16 mouse cellular contexts compared by ENCODE assay signal in the genomic region with DNA sequence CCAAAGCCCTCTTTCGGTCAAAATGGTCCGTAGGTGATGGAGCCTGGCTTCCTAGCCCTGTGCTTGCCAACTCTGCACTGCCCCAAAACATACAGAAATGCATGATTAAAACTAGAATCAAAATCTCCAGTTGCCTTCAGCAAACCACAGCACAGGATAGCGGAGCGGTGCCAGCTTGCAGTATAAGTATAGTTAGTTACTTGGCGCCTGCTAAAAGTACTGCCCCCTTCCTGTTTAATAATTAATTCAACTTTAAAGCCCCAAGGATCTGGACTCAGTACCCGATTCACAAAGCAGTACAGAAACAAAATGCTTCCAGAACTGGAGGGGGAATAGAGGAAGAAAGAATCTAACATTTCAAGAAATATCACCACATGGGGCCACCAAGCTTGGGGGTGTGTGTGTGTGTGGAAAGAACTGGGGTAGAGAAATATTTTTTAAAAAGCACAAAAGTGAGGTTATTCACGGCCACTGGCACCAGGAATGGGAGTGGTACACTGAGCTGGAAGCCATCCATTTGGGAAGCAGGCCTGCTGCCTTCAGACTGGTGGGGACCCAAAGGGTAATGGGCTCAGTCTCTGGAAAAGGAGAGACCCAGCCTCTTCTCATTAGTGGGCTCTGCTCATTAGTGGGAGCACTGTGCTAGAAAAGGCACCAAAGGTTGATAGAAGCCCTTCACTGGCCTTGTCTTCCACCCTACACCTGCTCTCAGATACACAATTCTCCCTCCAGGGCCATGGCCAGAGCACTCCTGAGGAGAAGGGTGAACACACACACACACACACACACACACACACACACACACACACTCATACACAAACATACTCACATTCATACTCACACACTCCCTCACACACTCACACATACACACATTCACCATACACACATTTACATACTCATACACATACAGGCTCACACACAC.
A peak's percentile ranks its signal among the peaks of the same experiment; 100 is the strongest.
DNase-seq lines count a peak whose midpoint lies in the region; ATAC-seq and TF ChIP-seq lines count a peak whose summit lies in the region.
"Had no signal": no experiment of that assay in that cellular context is flagged by ENCODE, and none has a peak within 500 bp of the region (broad histone marks: within the 10 kb centered on the region; RNA-seq: fewer than 3 reads in every experiment).

No protein-coding gene starts in this region.

- no peak for TF ChIP-seq CTCF in intestine, postnatal 0 days (IDR thresholded peaks at IDR 0.05; ENCODE audit: low read depth)

- ATAC-seq in embryonic facial prominence, embryonic 14.5 days (ENCODE audit: low read depth) = peak; percentile 62; the same call in 1 of the 2 replicates
- ATAC-seq in intestine, postnatal 0 days = no peak

- 68% methylated on average over 7 of the region's 7 CpGs for WGBS in embryonic facial prominence, embryonic 14.5 days
- WGBS in intestine, postnatal 0 days = 75% methylated on average over 7 of the region's 7 CpGs

- no peaks in the 10 kb centered on the region for H3K36me3 ChIP-seq in embryonic facial prominence, embryonic 14.5 days (ENCODE audit: control insufficient read depth, insufficient read depth, low read length)
- H3K36me3 ChIP-seq in intestine, postnatal 0 days (ENCODE audit: control insufficient read depth, insufficient read depth) = no peaks in the 10 kb centered on the region
- H3K36me3 ChIP-seq: midbrain, embryonic 12.5 days; neural tube, embryonic 15.5 days had no signal

- peaks cover 21% of the 10 kb centered on the region for H3K4me1 ChIP-seq in embryonic facial prominence, embryonic 14.5 days (ENCODE audit: control insufficient read depth, insufficient read depth, low read length)
- H3K4me1 ChIP-seq in intestine, postnatal 0 days (replicated peaks; ENCODE audit: control insufficient read depth, insufficient read depth, low read length) = no peaks in the 10 kb centered on the region
- H3K4me1 ChIP-seq: midbrain, embryonic 12.5 days had no signal

- no peak overlapping the region for H3K4me2 ChIP-seq in embryonic facial prominence, embryonic 14.5 days (ENCODE audit: low read depth, low read length)
- no peak overlapping the region for H3K4me2 ChIP-seq in intestine, postnatal 0 days (replicated peaks; ENCODE audit: low read depth)
- H3K4me2 ChIP-seq: midbrain, embryonic 12.5 days; neural tube, embryonic 15.5 days had no signal

- no peak overlapping the region; the same call in 1 of the 2 replicates for H3K27ac ChIP-seq in embryonic facial prominence, embryonic 14.5 days (replicated peaks; ENCODE audit: low read depth, low read length)
- no peak overlapping the region for H3K27ac ChIP-seq in intestine, postnatal 0 days (ENCODE audit: low read depth, low read length)
- H3K27ac ChIP-seq: midbrain, embryonic 12.5 days; neural tube, embryonic 15.5 days had no signal

- DNase-seq in layer of hippocampus, postnatal 10 days (ENCODE audit: low spot score in 2 of 2) = peak; percentile 30 to 38
- DNase-seq in layer of hippocampus, postnatal 36 days = no peak
- DNase-seq in embryonic facial prominence, embryonic 14.5 days (ENCODE audit: low spot score) = peak; percentile 45
- DNase-seq in kidney, adult 18-20 months = peak; percentile 68
- DNase-seq in kidney, postnatal 10 days = peak; percentile 58
- DNase-seq in right cerebral cortex, postnatal 25 days = no peak
- DNase-seq: adrenal gland, postnatal 36 days; cerebellum, adult 9-11 months; embryo, embryonic 11 days; lung, adult 18-20 months; lung, postnatal 4 days; thymus, postnatal 36 days had no signal

- H3K4me3 ChIP-seq in embryonic facial prominence, embryonic 14.5 days (ENCODE audit: low read depth, low read length) = no peak overlapping the region
- H3K4me3 ChIP-seq in intestine, postnatal 0 days (ENCODE audit: low read depth, low read length) = no peak overlapping the region
- H3K4me3 ChIP-seq: midbrain, embryonic 12.5 days; myocyte; neural tube, embryonic 15.5 days had no signal

- no peaks in the 10 kb centered on the region for H3K9me3 ChIP-seq in embryonic facial prominence, embryonic 14.5 days (ENCODE audit: control insufficient read depth, low read length)
- H3K9me3 ChIP-seq in intestine, postnatal 0 days (ENCODE audit: control insufficient read depth) = no peaks in the 10 kb centered on the region
- H3K9me3 ChIP-seq: midbrain, embryonic 12.5 days; neural tube, embryonic 15.5 days had no signal

- H3K27me3 ChIP-seq in embryonic facial prominence, embryonic 14.5 days (replicated peaks; ENCODE audit: control insufficient read depth, insufficient read depth, low read length) = no peaks in the 10 kb centered on the region
- H3K27me3 ChIP-seq in intestine, postnatal 0 days (replicated peaks; ENCODE audit: control insufficient read depth, insufficient read depth, low read length) = 0 out of 2 replicates have a peak, but pooled peaks cover 2% of the 10 kb centered on the region
- H3K27me3 ChIP-seq: midbrain, embryonic 12.5 days; neural tube, embryonic 15.5 days had no signal

- no peak overlapping the region for H3K9ac ChIP-seq in embryonic facial prominence, embryonic 14.5 days (ENCODE audit: low read depth, low read length)
- H3K9ac ChIP-seq in intestine, postnatal 0 days (ENCODE audit: low read depth, low read length) = no peak overlapping the region
- H3K9ac ChIP-seq: midbrain, embryonic 12.5 days; neural tube, embryonic 15.5 days had no signal

Comparison
In these comparisons a context has a peak if more than half of its experiments do, and no peak if none do; other contexts are left out.
1. DNase-seq: peak in layer of hippocampus, postnatal 10 days (2 of 2), embryonic facial prominence, embryonic 14.5 days (single experiment), kidney, adult 18-20 months (single experiment) and kidney, postnatal 10 days (single experiment); none in layer of hippocampus, postnatal 36 days (0 of 2) and right cerebral cortex, postnatal 25 days (single experiment).